Mouse (Mus musculus) neural tube, embryonic 15.5 days (tissue): ENCODE data around the gene Armh4. TPM values are rescaled to one million over a fixed set of nuclear protein-coding genes. Genes with fewer than 3 reads are reported as not detected.
"Not testable (repeated sequence)": the region's sequence is repeated elsewhere in the genome, so short reads cannot be mapped to it uniquely, and the experiment has no call there.

Experiments
- ATAC-seq: fragments of 200-750 bp; cut with Nextera tagmentation; 2 replicates; pipeline ENCODE4 v1.8.0; 2017; ENCODE audit warnings: mild to moderate bottlenecking, moderate TSS enrichment, moderate library complexity; ENCODE audit not compliant: low FRiP score
- H3K27ac ChIP-seq: fragments of 300-500 bp; sonication (generic); replicated peaks from 2 replicates; pipeline ENCODE4 v1.5.1; 2015; ENCODE audit warnings: mild to moderate bottlenecking, inconsistent platforms
- H3K27me3 ChIP-seq: fragments of 300-500 bp; sonication (generic); replicated peaks from 2 replicates; pipeline ENCODE4 v1.6.1; 2015; ENCODE audit warnings: inconsistent platforms
- H3K36me3 ChIP-seq: fragments of 300-500 bp; sonication (generic); 2 replicates; pipeline ENCODE4 v1.6.1; 2015; ENCODE audit warnings: inconsistent platforms
- H3K4me1 ChIP-seq: fragments of 300-500 bp; sonication (generic); 2 replicates; pipeline ENCODE4 v1.6.1; 2015; ENCODE audit warnings: inconsistent platforms
- H3K4me2 ChIP-seq: fragments of 300-500 bp; sonication (generic); 2 replicates; pipeline ENCODE4 v1.6.1; 2015; ENCODE audit warnings: inconsistent platforms, mild to moderate bottlenecking, moderate library complexity
- H3K4me3 ChIP-seq: fragments of 300-500 bp; sonication (generic); replicated peaks from 2 replicates; pipeline ENCODE4 v1.5.1; 2015; ENCODE audit warnings: mild to moderate bottlenecking, inconsistent platforms
- H3K9ac ChIP-seq: fragments of 300-500 bp; sonication (generic); replicated peaks from 2 replicates; pipeline ENCODE4 v1.6.1; 2015; ENCODE audit warnings: mild to moderate bottlenecking, inconsistent platforms
- H3K9me3 ChIP-seq: fragments of 300-500 bp; sonication (generic); replicated peaks from 2 replicates; pipeline ENCODE4 v1.6.1; 2016; ENCODE audit warnings: inconsistent platforms
- WGBS: fragments of 180-500 bp; shearing (Covaris S2); methylation state at CpG from one replicate; pipeline ENCODE4 v1.1.7; 2015; ENCODE audit warnings: mixed read lengths; 5-methylcytosine and 5-hydroxymethylcytosine counted together
- polyA plus RNA-seq: library from polyadenylated mRNA; unstranded; fragments of >200 nt; fragmentation: Nextera tagmentation; extraction: Ambion mirVana; gene quantifications from 2 replicates; pipeline ENCODE4 v1.2.1, GENCODE M21; 2015

Gene Armh4
- 22.9 and 25.8 TPM in 2 replicates for polyA plus RNA-seq

- Histone ChIP-seq H3K4me3 (peak within 1 kb of the TSS; percentile 77), H3K9ac (peak within 1 kb of the TSS; percentile 80), H3K36me3 (no peaks in the 10 kb centered on the region), H3K27me3 (no peaks in the 10 kb centered on the region), H3K4me2 (peak within 1 kb of the TSS; percentile 88), H3K27ac (peak within 1 kb of the TSS; percentile 84), H3K9me3 (no peaks in the 10 kb centered on the region), H3K4me1 (peaks cover 22% of the 10 kb centered on the region)
- WGBS, result under 1% methylated on average over 24 of the region's 24 CpGs
- peak; percentile 100 for ATAC-seq
Observed at GRCm38 (mm10) chr14:49782715-49783531, at the start of gene Armh4. TSS of gene Armh4 (minus strand) at chr14:49783383.

- no peak overlapping the region for H3K9ac ChIP-seq
- no peaks in the 10 kb centered on the region for H3K36me3 ChIP-seq
- H3K27me3 ChIP-seq, result no peaks in the 10 kb centered on the region
- peaks cover 7% of the 10 kb centered on the region for H3K4me1 ChIP-seq
- no peak; the same call in 1 of the 2 replicates for ATAC-seq
- WGBS, result 10% methylated on average over 17 of the region's 17 CpGs
- no peaks in the 10 kb centered on the region for H3K9me3 ChIP-seq
- H3K4me2 ChIP-seq, result peak overlapping the region; percentile 53
- H3K4me3 ChIP-seq, result peak overlapping the region; percentile 25
- no peak overlapping the region for H3K27ac ChIP-seq
Observed at GRCm38 (mm10) chr14:49829192-49830171, 46.3 kb upstream of the Armh4 start.

DNA sequence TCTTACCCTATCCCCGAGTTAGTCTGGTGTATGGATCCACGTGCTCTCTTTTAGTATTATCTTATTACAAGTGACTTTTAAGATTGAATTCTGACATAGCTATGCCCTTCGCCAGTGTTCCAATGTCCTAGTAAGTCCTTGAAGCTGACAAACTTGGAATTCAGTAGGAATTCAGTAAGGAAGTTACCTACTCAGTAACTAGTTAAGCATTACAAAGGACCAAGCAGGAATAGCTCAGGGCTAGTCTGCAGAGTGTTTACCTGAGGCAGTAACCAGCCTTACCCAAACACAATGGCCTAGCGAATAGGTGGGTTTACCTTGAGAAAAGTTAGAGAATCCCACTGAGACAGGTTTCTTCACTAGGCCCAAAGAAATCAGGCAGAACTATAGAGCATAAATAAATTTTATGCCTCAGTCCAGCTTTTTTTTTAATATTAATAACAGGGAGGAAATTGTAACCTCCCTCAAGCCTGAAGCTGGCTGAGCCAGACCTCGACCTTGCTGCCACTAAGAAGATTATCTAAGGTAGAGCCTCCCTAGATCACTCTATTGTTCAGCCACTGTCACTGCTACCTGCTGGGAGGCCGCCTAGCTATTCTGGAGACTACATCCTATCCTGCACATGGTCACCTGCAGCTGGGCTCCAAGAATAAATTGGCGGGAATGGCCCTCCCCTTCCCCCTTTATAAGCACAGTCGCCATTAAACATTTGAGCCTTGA lies 36.7 kb upstream of the Armh4 start:
- 87% methylated on average over 8 of the region's 8 CpGs for WGBS
- H3K4me3 ChIP-seq, H3K36me3 ChIP-seq, H3K4me1 ChIP-seq, H3K27me3 ChIP-seq, H3K4me2 ChIP-seq, H3K27ac ChIP-seq, H3K9me3 ChIP-seq, H3K9ac ChIP-seq, ATAC-seq: not testable (repeated sequence)

- not testable (repeated sequence) for H3K4me2 ChIP-seq, H3K4me3 ChIP-seq, H3K9me3 ChIP-seq, H3K4me1 ChIP-seq, ATAC-seq, H3K36me3 ChIP-seq, H3K27me3 ChIP-seq, H3K9ac ChIP-seq, H3K27ac ChIP-seq
- WGBS, result 89% methylated on average over 6 of the region's 6 CpGs
Observed at GRCm38 (mm10) chr14:49818713-49819208, 35.6 kb upstream of the Armh4 start.

GRCm38 (mm10) chr14:49812966-49813365 lies 29.8 kb upstream of the Armh4 start:
- not testable (repeated sequence) for H3K4me2 ChIP-seq, ATAC-seq, H3K27ac ChIP-seq, H3K4me3 ChIP-seq, H3K27me3 ChIP-seq, H3K4me1 ChIP-seq, H3K9ac ChIP-seq, H3K36me3 ChIP-seq, H3K9me3 ChIP-seq
- 87% methylated on average over 9 of the region's 9 CpGs for WGBS

DNA sequence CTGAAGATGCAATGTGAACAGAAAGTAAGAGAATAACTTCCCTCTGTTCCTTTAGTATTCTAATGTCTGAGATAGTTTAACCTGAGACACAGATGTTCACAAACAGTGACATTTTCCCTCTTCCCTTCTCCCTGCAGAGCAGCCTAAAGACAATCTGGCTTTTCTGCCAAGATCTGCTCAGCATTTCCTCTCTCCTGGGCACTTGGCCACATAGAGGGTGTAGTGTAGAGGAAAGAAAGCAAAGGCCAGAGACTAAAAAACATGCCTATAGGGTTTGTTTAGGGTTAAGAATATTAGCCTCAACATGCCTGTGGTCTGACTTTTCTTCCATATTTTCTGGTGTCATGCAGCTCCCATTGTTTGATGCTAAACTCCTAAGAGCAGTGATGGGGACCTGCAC lies 21.9 kb upstream of the Armh4 start:
- not testable (repeated sequence) for H3K4me3 ChIP-seq, H3K27ac ChIP-seq, H3K36me3 ChIP-seq, H3K9me3 ChIP-seq, H3K4me2 ChIP-seq, H3K27me3 ChIP-seq, H3K9ac ChIP-seq, H3K4me1 ChIP-seq, ATAC-seq

- Histone ChIP-seq H3K27me3 (no peaks in the 10 kb centered on the region), H3K9me3 (no peaks in the 10 kb centered on the region), H3K27ac (no peak overlapping the region), H3K9ac (no peak overlapping the region), H3K36me3 (no peaks in the 10 kb centered on the region), H3K4me3 (no peak overlapping the region), H3K4me1 (no peaks in the 10 kb centered on the region), H3K4me2 (no peak overlapping the region)
- ATAC-seq, result peak; percentile 55; the same call in 1 of the 2 replicates
- WGBS, result 13% methylated on average over 4 of the region's 4 CpGs
Observed at GRCm38 (mm10) chr14:49801444-49801843, 18.3 kb upstream of the Armh4 start.

- Histone ChIP-seq H3K4me1 (no peaks in the 10 kb centered on the region), H3K36me3 (no peaks in the 10 kb centered on the region), H3K27ac (no peak overlapping the region), H3K4me2 (no peak overlapping the region), H3K4me3 (no peak overlapping the region), H3K9me3 (no peaks in the 10 kb centered on the region), H3K27me3 (no peaks in the 10 kb centered on the region), H3K9ac (no peak overlapping the region)
- 89% methylated on average over 4 of the region's 4 CpGs for WGBS
- ATAC-seq, result no peak
Observed at GRCm38 (mm10) chr14:49793948-49794347, 10.8 kb upstream of the Armh4 start.

- H3K36me3 ChIP-seq, result no peaks in the 10 kb centered on the region
- no peaks in the 10 kb centered on the region for H3K4me1 ChIP-seq
- H3K4me2 ChIP-seq, result no peak overlapping the region
- H3K4me3 ChIP-seq, result no peak overlapping the region
- H3K9me3 ChIP-seq, result no peaks in the 10 kb centered on the region
- no peak for ATAC-seq
- H3K9ac ChIP-seq, result no peak overlapping the region
- H3K27me3 ChIP-seq, result no peaks in the 10 kb centered on the region
- WGBS, result 84% methylated on average over 4 of the region's 4 CpGs
- H3K27ac ChIP-seq, result no peak overlapping the region
Observed at GRCm38 (mm10) chr14:49790542-49790941, 7.4 kb upstream of the Armh4 start.

DNA sequence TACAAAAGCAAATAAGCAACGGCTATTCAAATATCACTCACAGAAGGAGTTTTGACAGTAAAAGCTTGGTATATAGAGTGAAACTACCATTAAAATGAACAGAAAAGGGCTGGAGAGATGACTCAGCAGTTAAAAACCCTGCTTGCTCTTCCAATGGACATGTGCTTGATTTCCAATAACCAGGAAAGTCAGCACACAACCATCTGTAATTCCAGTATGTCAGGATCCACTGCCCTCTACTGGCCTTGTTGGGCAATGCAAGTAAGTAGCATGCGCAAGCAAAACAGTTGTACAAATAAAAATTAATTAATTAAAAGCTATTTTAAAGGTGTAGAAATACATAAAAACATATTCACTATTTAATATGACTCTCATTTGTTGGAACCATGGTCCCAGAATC lies 2.6 kb upstream of the Armh4 start:
- H3K9ac ChIP-seq, result no peak overlapping the region
- H3K9me3 ChIP-seq, result no peaks in the 10 kb centered on the region
- WGBS, result 55% methylated on average over 2 of the region's 2 CpGs
- H3K36me3 ChIP-seq, result no peaks in the 10 kb centered on the region
- no peak overlapping the region for H3K4me3 ChIP-seq
- ATAC-seq, result no peak
- H3K27me3 ChIP-seq, result no peaks in the 10 kb centered on the region
- H3K4me1 ChIP-seq, result peaks cover 17% of the 10 kb centered on the region
- no peak overlapping the region for H3K4me2 ChIP-seq
- H3K27ac ChIP-seq, result no peak overlapping the region

DNA sequence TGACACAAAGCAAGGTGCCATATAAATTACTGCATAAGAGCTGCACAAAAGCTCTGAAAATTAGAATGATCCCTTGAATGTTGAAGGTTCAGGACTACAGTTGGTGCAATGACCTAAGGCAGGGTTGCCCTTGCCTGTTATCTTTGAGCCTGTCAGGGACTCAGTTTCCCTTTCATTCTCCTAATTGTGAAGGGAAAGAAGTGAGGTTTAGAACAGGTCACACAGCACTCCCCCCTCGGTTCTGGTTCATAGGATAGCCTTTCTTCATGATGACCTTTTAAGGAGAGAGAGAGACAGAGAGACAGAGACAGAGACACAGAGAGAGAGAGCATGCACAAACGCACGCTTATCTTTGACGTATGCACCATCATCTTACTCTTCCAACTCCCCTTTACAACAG lies 683 bp upstream of the Armh4 start:
- no peaks in the 10 kb centered on the region for H3K36me3 ChIP-seq
- WGBS, result 83% methylated on average over 4 of the region's 4 CpGs
- H3K9ac ChIP-seq, result no peak overlapping the region
- H3K4me3 ChIP-seq, result no peak overlapping the region
- no peaks in the 10 kb centered on the region for H3K9me3 ChIP-seq
- H3K27me3 ChIP-seq, result no peaks in the 10 kb centered on the region
- H3K27ac ChIP-seq, result no peak overlapping the region
- peaks cover 22% of the 10 kb centered on the region for H3K4me1 ChIP-seq
- H3K4me2 ChIP-seq, result peak overlapping the region; percentile 88
- ATAC-seq, result no peak
